Mouse (Mus musculus): ENCODE results near the gene Rad51b.
A peak's percentile ranks its signal among the peaks of the same experiment; 100 is the strongest.
"Not testable (repeated sequence)": the region's sequence is repeated elsewhere in the genome, so short reads cannot be mapped to it uniquely, and the experiment has no call there.

Rad51b gene

DNA sequence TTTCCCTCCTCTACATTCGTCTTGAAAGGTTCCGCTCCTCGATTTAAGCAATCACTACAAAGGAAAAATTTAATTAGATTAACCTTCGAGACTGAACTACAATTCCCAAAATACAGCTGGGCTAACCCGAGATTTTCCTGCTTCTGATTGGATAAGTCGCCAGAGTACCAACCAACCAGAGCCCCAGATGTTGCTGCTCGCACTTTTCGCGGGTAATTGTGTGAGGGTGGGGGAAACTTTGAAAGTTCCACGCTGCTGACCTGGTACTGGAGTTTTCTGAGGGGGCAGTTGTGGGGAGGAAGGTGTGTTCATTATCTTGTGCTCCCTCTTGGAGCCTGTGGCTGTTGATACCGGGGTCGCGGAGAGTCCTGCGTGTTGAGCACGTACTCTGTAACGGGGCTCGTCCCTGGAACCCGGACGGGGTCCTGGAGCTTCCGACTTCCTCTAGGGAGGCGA is at the start of gene Rad51b:
TSS of gene Rad51b (plus strand) at position 162 of the 456 bp plus-strand sequence.
- peak; percentile 23 to 59 for DNase-seq (ENCODE audit: low spot score in 2 of 2)

- DNase-seq (ENCODE audit: low spot score in 2 of 2): no peak
Measured at GRCm38 (mm10) chr12:79248110-79248509, 49.0 kb upstream of the Rad51b start.

- no peak for DNase-seq (ENCODE audit: low spot score in 2 of 2)
Measured at GRCm38 (mm10) chr12:79253294-79254053, 43.6 kb upstream of the Rad51b start.

GRCm38 (mm10) chr12:79254975-79255374 is 42.1 kb upstream of the Rad51b start:
- DNase-seq (ENCODE audit: low spot score in 2 of 2): no peak

- DNase-seq (ENCODE audit: low spot score in 2 of 2): no peak
Measured at GRCm38 (mm10) chr12:79260154-79260553, 36.9 kb upstream of the Rad51b start.

DNA sequence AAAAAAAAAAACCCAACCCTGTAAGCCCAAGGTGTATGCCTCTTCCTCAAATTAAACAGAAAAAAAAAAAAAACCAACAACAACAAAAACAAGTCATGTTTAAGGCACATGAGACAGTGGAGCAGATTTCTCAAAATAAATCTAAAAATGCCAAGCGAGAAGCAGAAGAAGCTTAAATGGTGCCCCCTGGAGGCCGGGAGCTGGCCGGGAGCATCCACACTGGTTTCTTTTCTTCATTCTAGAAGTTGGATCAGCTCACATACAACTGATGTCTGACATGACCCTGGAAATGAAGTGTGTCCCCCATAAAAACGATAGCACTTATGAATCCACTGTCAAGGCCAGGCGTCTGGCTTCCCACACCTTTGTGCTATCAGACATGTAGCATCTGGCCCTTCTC is 36.0 kb upstream of the Rad51b start:
- peak in 1 of 2 experiments; percentile 16 for DNase-seq (ENCODE audit: low spot score in 2 of 2)

GRCm38 (mm10) chr12:79272604-79273003 is 24.5 kb upstream of the Rad51b start:
- no peak for DNase-seq (ENCODE audit: low spot score in 2 of 2)

DNA sequence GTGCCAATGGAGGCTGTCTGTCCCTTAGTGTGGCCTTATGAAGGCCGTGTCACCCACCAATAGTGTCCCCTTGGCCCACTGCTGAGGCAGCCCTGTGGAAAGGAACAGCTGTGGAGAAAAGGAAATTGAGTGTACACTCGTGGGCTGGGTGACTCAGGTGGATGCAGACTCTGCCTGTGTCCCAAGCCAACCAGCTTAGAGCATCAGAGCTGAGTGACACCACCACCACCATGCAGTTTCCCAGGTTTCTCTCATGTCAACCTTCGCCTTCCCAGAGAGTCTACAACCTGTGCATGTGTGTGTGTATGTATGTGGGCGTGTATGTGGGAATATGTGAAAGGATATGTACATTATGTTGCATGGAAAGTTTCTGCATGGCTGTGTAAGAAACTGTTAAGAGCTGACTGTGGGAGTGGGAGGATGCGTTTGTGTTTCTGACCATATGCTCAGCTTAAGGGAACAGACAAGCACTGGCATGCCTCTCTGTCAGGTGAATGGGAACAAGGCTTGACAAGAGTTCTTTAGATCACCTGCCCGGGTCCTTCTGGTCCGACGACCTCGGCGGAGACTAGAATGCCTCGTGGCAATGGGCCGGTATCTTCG is 17.5 kb upstream of the Rad51b start:
- no peak for DNase-seq (ENCODE audit: low spot score in 2 of 2)

GRCm38 (mm10) chr12:79282595-79282994 is 14.5 kb upstream of the Rad51b start:
- DNase-seq (ENCODE audit: low spot score in 2 of 2): no peak

- DNase-seq (ENCODE audit: low spot score in 2 of 2): no peak
Measured at GRCm38 (mm10) chr12:79292874-79293273, 4.2 kb upstream of the Rad51b start.

DNA sequence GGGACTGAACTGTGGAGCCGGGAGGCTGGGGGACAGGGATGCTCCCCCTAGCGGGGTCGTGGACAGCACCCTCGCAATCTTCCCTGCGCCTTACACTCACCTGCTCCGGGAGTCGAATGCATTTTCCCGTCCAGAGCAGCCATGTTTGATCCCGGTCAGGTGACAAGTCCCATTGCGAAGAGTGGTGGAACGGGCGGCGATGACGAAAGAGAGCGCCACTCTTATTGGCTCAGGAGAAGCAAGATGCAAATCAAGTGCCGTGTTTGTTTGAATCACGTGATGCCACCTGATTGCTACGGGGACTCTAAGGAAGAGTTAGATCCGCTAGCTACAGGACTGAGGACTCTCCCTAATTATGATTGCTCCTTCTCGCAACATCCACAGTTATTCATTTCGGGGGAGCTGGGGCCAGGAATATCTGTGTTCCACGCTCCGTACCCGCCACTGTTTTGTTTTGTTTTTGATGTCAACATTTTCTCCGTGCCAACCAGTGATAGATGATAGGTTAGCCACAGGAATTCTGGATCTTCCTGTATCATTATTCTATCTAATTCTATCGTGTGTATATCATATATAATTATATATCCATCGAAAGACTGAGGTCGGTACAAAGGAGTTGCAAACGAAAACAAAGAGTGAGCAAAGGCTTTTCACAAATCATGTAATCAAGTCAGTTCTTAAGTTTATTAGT is 811 bp upstream of the Rad51b start, which contains the start of gene Zfyve26:
TSS of gene Zfyve26 (minus strand) at position 179 of the 691 bp plus-strand sequence.
- peak; percentile 58 to 87 for DNase-seq (ENCODE audit: low spot score in 2 of 2)

GRCm38 (mm10) chr12:79297884-79298636 is 978 bp downstream of the Rad51b start:
- no peak for DNase-seq (ENCODE audit: low spot score in 2 of 2)

DNA sequence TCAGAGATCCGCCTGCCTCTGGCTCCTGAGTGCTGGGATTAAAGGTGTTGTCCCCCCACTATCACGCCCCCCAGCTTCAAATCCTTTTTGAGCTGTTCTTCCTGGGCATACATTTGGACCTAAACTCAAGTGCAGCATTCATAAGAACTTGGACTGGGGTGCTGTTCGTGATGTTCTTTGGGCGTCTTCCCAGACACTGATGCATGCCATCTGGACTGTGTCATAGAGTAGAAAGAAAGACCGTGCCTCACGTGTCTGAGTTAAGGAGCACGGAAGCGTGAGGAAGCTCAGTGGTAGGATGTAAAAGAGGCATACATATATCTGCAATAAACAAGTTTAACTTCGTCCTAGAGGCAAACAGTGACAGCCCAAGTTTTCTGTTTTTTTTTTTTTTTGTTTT is 4.7 kb downstream of the Rad51b start:
- DNase-seq (ENCODE audit: low spot score in 2 of 2): no peak

DNA sequence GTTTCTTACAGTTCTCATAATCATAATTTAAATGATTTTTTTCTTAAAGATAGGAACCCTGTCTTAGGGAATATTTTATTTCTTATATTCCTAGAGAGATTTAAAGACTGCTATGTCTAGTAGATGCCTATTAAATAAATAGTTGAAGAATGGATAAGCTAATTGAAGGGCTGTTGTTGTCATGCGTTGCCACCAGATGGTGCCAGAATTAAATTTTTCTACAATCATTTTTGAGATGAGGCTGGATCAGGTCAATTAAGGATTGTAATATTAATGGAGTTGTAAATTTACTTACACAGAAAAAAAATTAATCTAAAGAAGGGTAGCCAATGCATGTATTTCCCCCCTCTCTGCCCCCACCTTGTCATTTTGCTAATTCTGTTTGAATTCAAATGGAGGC is 8.0 kb downstream of the Rad51b start:
- DNase-seq (ENCODE audit: low spot score in 2 of 2): no peak

- no peak for DNase-seq (ENCODE audit: low spot score in 2 of 2)
Measured at GRCm38 (mm10) chr12:79306013-79306412, 8.9 kb downstream of the Rad51b start.

DNA sequence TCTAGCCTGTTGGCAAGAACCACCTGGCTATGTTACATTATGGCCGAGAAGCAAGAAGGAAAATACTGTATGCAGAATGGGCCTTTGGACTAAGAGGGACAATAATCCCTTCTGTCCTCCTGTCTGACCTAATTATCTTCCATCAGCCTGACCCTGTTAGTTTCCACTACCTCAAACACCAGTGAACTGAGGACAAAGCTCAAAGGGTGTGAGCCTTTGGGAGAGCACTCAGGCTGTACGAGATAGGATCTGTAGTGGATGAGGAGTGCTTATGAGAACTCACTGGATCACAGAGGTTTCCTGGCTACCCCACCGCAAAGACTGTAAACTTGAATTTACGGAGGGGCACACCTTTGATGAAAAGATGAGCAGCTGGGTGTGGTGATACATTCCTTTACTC is 16.6 kb downstream of the Rad51b start:
- DNase-seq (ENCODE audit: low spot score in 2 of 2): no peak

GRCm38 (mm10) chr12:79317339-79317738 is 20.3 kb downstream of the Rad51b start:
- DNase-seq (ENCODE audit: low spot score in 2 of 2): no peak

DNA sequence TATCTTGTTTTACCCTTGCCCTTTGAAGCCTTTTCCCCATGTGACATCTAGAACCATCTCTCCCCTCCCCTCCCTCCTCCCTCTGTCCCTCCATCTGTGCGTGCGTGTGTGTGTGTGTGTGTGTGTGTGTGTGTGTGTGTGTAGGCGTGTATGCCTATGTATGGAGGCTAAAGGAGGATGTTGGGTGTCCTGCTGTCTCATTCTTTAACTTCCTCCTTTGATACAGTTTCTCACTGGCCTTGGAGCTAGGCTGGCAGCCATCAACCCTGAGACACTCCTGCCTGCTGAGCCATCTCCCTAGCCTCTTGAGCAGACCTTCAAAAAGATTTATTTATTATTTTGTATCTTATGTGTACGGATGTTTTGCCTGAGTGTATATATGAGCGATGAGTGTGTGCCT is 23.8 kb downstream of the Rad51b start:
- no peak for DNase-seq (ENCODE audit: low spot score in 2 of 2)

DNA sequence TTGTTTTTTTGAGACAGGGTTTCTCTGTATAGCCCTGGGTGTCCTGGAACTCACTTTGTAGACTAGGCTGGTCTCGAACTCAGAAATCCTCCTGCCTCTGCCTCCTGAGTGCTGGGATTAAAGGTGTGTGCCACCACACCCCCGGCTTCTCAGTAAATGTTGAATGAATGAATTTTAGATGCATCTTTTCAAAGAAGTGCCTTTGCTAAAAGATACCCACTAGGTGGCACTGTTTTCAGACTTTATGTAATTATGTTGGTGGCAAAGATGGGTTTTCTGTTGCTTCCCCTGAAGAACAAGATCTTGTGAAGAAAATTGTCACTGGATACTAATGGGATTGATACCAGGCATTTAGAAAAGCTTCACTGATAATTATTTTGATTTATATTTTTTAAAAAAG is 25.5 kb downstream of the Rad51b start:
- not testable (repeated sequence) for DNase-seq (ENCODE audit: low spot score in 2 of 2)

- no peak for DNase-seq (ENCODE audit: low spot score in 2 of 2)
Measured at GRCm38 (mm10) chr12:79326236-79326635, 29.2 kb downstream of the Rad51b start.

DNA sequence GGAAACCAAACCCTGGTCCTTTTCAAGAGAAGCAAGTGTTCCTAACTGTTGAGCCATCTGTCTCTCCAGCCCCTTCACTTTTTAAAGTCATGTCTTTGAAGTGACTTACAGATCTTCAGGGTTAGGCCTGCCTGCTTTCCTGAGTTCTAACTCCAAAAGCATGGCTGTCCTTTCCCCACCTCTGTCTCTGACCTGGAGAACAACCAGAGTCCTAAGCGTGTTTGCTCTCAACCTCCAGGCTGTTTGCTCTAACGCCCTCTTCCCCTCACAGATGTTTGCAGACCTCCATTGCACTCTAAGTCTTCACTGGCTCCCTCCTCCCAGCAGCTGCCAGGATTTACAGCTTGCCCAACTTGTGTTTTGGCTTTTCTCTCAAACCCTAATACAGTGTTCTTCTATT is 29.7 kb downstream of the Rad51b start:
- DNase-seq (ENCODE audit: low spot score in 2 of 2): no peak

GRCm38 (mm10) chr12:79327868-79328267 is 30.8 kb downstream of the Rad51b start:
- DNase-seq (ENCODE audit: low spot score in 2 of 2): no peak

Measured in cerebellum, postnatal 4 days (tissue).